Mouse (Mus musculus) B cell, adult 67 days (primary cell): ENCODE data around the gene Olfr520. TPM values are rescaled to one million over a fixed set of nuclear protein-coding genes. Genes with fewer than 3 reads are reported as not detected.

Experiments used
- total RNA-seq, 2 experiments: library from RNA; stranded (reverse); gene quantifications; 4 replicates each; pipeline ENCODE4 v1.2.4; 2023

Gene Olfr520
- not detected for total RNA-seq

GRCm38 (mm10) chr7:99729973-99730372, at the start of gene Olfr520:
Olfr520 (plus strand) TSS chr7:99730273.

GRCm38 (mm10) chr7:99711166-99711565, 18.9 kb upstream of the Olfr520 start, which contains the start of gene Slco2b1:
Slco2b1 (minus strand) TSS chr7:99711340.

GRCm38 (mm10) chr7:99763207-99763606, 33.1 kb downstream of the Olfr520 start, which contains the start of gene Olfr521:
Olfr521 (plus strand) TSS chr7:99763507.

Other genes with a start within 250 kb of the Olfr520 start
- gene Rps3, start 246.5 kb upstream of the Olfr520 start, total RNA-seq = 1,000 to 10,000 TPM; 1,157 to 1,170 TPM
- 10 to 100 TPM; 68.0 to 69.2 TPM for gene Arrb1, start 194.8 kb upstream of the Olfr520 start, total RNA-seq
- gene Tpbgl, start 103.2 kb upstream of the Olfr520 start, total RNA-seq = under 1 TPM in 1 of 2 experiments, not detected in 1; 0.29 TPM
- 1 to 10 TPM in 1 of 2 experiments, under 1 TPM in 1; 0.15 to 1.5 TPM for gene Slco2b1, start 18.9 kb upstream of the Olfr520 start, total RNA-seq
- not detected for gene Olfr521, start 33.2 kb downstream of the Olfr520 start, total RNA-seq
- 1 to 10 TPM; 2.6 TPM for gene Neu3, start 98.1 kb downstream of the Olfr520 start, total RNA-seq
- gene Xrra1, start 128.8 kb downstream of the Olfr520 start, total RNA-seq = not detected
- gene Spcs2, start 133.2 kb downstream of the Olfr520 start, total RNA-seq = 100 to 1,000 TPM; 103 to 106 TPM